Mouse (Mus musculus): ENCODE measurements around the gene Spib. TPM values are rescaled to one million over a fixed set of nuclear protein-coding genes. Genes with fewer than 3 reads are reported as not detected.

The Spib gene
- polyA plus RNA-seq, 1 experiment from 2014 or later, result 0.05 TPM

GRCm38 (mm10) chr7:44547041-44547440 is 15.2 kb upstream of the Spib start:
- Histone ChIP-seq H3K4me1 (peaks cover 13% of the 10 kb centered on the region), H3K4me3 (no peak overlapping the region), H3K27me3 (replicated peaks) (no peaks in the 10 kb centered on the region), H3K27ac (no peak overlapping the region), H3K36me3 (replicated peaks) (peaks cover 11% of the 10 kb centered on the region; the same call in 1 of the 2 replicates), H3K9ac (peak overlapping the region; percentile 12; the same call in 1 of the 2 replicates), H3K9me3 (no peaks in the 10 kb centered on the region), H3K4me2 (no peak overlapping the region)
- no peak for ATAC-seq (replicated peaks)
- WGBS, result 94% methylated on average over 13 of the region's 13 CpGs

GRCm38 (mm10) chr7:44546274-44546673 is 14.4 kb upstream of the Spib start:
- H3K27me3 ChIP-seq (replicated peaks), result no peaks in the 10 kb centered on the region
- H3K36me3 ChIP-seq (replicated peaks), result peaks cover 11% of the 10 kb centered on the region; the same call in 1 of the 2 replicates
- ATAC-seq (replicated peaks), result no peak
- no peak overlapping the region for H3K27ac ChIP-seq
- no peak overlapping the region for H3K4me2 ChIP-seq
- H3K4me3 ChIP-seq, result no peak overlapping the region
- no peaks in the 10 kb centered on the region for H3K9me3 ChIP-seq
- H3K9ac ChIP-seq, result no peak overlapping the region
- 97% methylated on average over 3 of the region's 3 CpGs for WGBS
- peaks cover 13% of the 10 kb centered on the region for H3K4me1 ChIP-seq

GRCm38 (mm10) chr7:44543071-44543470 is 11.2 kb upstream of the Spib start:
- Histone ChIP-seq H3K36me3 (replicated peaks) (no peaks in the 10 kb centered on the region), H3K4me3 (no peak overlapping the region), H3K4me2 (no peak overlapping the region), H3K9ac (no peak overlapping the region), H3K27ac (no peak overlapping the region), H3K27me3 (replicated peaks) (no peaks in the 10 kb centered on the region), H3K9me3 (no peaks in the 10 kb centered on the region), H3K4me1 (peaks cover 9% of the 10 kb centered on the region)
- no peak for ATAC-seq (replicated peaks)
- 82% methylated on average over 12 of the region's 12 CpGs for WGBS

- 95% methylated on average over 11 of the region's 11 CpGs for WGBS
- H3K4me3 ChIP-seq, result no peak overlapping the region
- H3K36me3 ChIP-seq (replicated peaks), result no peaks in the 10 kb centered on the region
These were observed 10.7 kb upstream of the Spib start for GRCm38 (mm10) chr7:44542555-44542954.

GRCm38 (mm10) chr7:44538756-44539624 is 7.1 kb upstream of the Spib start:
- H3K4me1 ChIP-seq, result no peaks in the 10 kb centered on the region
- H3K4me2 ChIP-seq, result no peak overlapping the region
- no peaks in the 10 kb centered on the region for H3K36me3 ChIP-seq (replicated peaks)
- H3K4me3 ChIP-seq, result no peak overlapping the region
- H3K27me3 ChIP-seq (replicated peaks), result no peaks in the 10 kb centered on the region
- H3K9me3 ChIP-seq, result no peaks in the 10 kb centered on the region
- no peak; the same call in 1 of the 2 replicates for ATAC-seq (replicated peaks)
- H3K27ac ChIP-seq, result no peak overlapping the region
- WGBS, result 92% methylated on average over 41 of the region's 41 CpGs
- H3K9ac ChIP-seq, result no peak overlapping the region

More at GRCm38 (mm10) chr7:44542555-44542954, 10.7 kb upstream of the Spib start:
- ATAC-seq (replicated peaks), result no peak
- H3K27ac ChIP-seq, result no peak overlapping the region
- no peak overlapping the region for H3K9ac ChIP-seq
- no peaks in the 10 kb centered on the region for H3K9me3 ChIP-seq
- peaks cover 4% of the 10 kb centered on the region for H3K4me1 ChIP-seq
- H3K4me2 ChIP-seq, result no peak overlapping the region
- H3K27me3 ChIP-seq (replicated peaks), result no peaks in the 10 kb centered on the region

GRCm38 (mm10) chr7:44537496-44537895 is 5.6 kb upstream of the Spib start:
- 93% methylated on average over 13 of the region's 13 CpGs for WGBS
- no peaks in the 10 kb centered on the region for H3K4me1 ChIP-seq
- H3K4me3 ChIP-seq, result no peak overlapping the region
- no peak for ATAC-seq (replicated peaks)
- H3K36me3 ChIP-seq (replicated peaks), result no peaks in the 10 kb centered on the region
- H3K9me3 ChIP-seq, result no peaks in the 10 kb centered on the region
- no peaks in the 10 kb centered on the region for H3K27me3 ChIP-seq (replicated peaks)
- H3K9ac ChIP-seq, result no peak overlapping the region
- no peak overlapping the region for H3K27ac ChIP-seq
- no peak overlapping the region for H3K4me2 ChIP-seq

GRCm38 (mm10) chr7:44537009-44537408 is 5.1 kb upstream of the Spib start:
- no peak overlapping the region for H3K27ac ChIP-seq
- no peaks in the 10 kb centered on the region for H3K36me3 ChIP-seq (replicated peaks)
- H3K4me2 ChIP-seq, result no peak overlapping the region
- H3K27me3 ChIP-seq (replicated peaks), result no peaks in the 10 kb centered on the region
- H3K9ac ChIP-seq, result no peak overlapping the region
- no peaks in the 10 kb centered on the region for H3K4me1 ChIP-seq
- 79% methylated on average over 7 of the region's 7 CpGs for WGBS
- H3K4me3 ChIP-seq, result no peak overlapping the region
- no peaks in the 10 kb centered on the region for H3K9me3 ChIP-seq
- no peak for ATAC-seq (replicated peaks)

GRCm38 (mm10) chr7:44536590-44536968 is 4.7 kb upstream of the Spib start:
- no peak for ATAC-seq (replicated peaks)
- H3K4me2 ChIP-seq, result no peak overlapping the region
- H3K9ac ChIP-seq, result no peak overlapping the region
- WGBS, result 86% methylated on average over 6 of the region's 6 CpGs
- H3K9me3 ChIP-seq, result no peaks in the 10 kb centered on the region
- no peak overlapping the region for H3K27ac ChIP-seq
- no peak overlapping the region for H3K4me3 ChIP-seq
- H3K36me3 ChIP-seq (replicated peaks), result no peaks in the 10 kb centered on the region
- H3K27me3 ChIP-seq (replicated peaks), result no peaks in the 10 kb centered on the region
- H3K4me1 ChIP-seq, result no peaks in the 10 kb centered on the region

- WGBS, result 94% methylated on average over 27 of the region's 27 CpGs
- H3K4me1 ChIP-seq, result no peaks in the 10 kb centered on the region
- no peak for ATAC-seq (replicated peaks)
- H3K27ac ChIP-seq, result no peak overlapping the region
- H3K9me3 ChIP-seq, result no peaks in the 10 kb centered on the region
- no peak overlapping the region for H3K9ac ChIP-seq
- H3K27me3 ChIP-seq (replicated peaks), result no peaks in the 10 kb centered on the region
- no peaks in the 10 kb centered on the region for H3K36me3 ChIP-seq (replicated peaks)
- no peak overlapping the region for H3K4me3 ChIP-seq
- H3K4me2 ChIP-seq, result no peak overlapping the region
These were observed 4.1 kb upstream of the Spib start for GRCm38 (mm10) chr7:44535657-44536589.

- no peak overlapping the region for H3K27ac ChIP-seq
- WGBS, result 89% methylated on average over 19 of the region's 19 CpGs
- no peak for ATAC-seq (replicated peaks)
These were observed 3.0 kb upstream of the Spib start for GRCm38 (mm10) chr7:44534656-44535441.

GRCm38 (mm10) chr7:44534242-44534641 is 2.4 kb upstream of the Spib start:
- H3K27me3 ChIP-seq (replicated peaks), result peaks cover 5% of the 10 kb centered on the region; the same call in 1 of the 2 replicates
- 95% methylated on average over 13 of the region's 13 CpGs for WGBS

More at GRCm38 (mm10) chr7:44534656-44535441, 3.0 kb upstream of the Spib start:
- Histone ChIP-seq H3K4me3 (no peak overlapping the region), H3K4me1 (no peaks in the 10 kb centered on the region), H3K9me3 (no peaks in the 10 kb centered on the region), H3K4me2 (no peak overlapping the region), H3K27me3 (replicated peaks) (no peaks in the 10 kb centered on the region), H3K36me3 (replicated peaks) (no peaks in the 10 kb centered on the region), H3K9ac (no peak overlapping the region)

GRCm38 (mm10) chr7:44533746-44534045 is 1.8 kb upstream of the Spib start:
- WGBS, result 75% methylated on average over 12 of the region's 12 CpGs
- no peak overlapping the region for H3K9ac ChIP-seq
- H3K27me3 ChIP-seq (replicated peaks), result peaks cover 10% of the 10 kb centered on the region
- H3K36me3 ChIP-seq (replicated peaks), result no peaks in the 10 kb centered on the region
- no peaks in the 10 kb centered on the region for H3K9me3 ChIP-seq
- no peak overlapping the region for H3K27ac ChIP-seq
- H3K4me3 ChIP-seq, result no peak overlapping the region
- ATAC-seq (replicated peaks), result no peak
- H3K4me1 ChIP-seq, result no peaks in the 10 kb centered on the region
- no peak overlapping the region for H3K4me2 ChIP-seq

More at GRCm38 (mm10) chr7:44534242-44534641, 2.4 kb upstream of the Spib start:
- no peak overlapping the region for H3K27ac ChIP-seq
- no peaks in the 10 kb centered on the region for H3K9me3 ChIP-seq
- no peak overlapping the region for H3K4me3 ChIP-seq
- H3K4me2 ChIP-seq, result no peak overlapping the region
- no peaks in the 10 kb centered on the region for H3K4me1 ChIP-seq
- H3K36me3 ChIP-seq (replicated peaks), result no peaks in the 10 kb centered on the region
- ATAC-seq (replicated peaks), result no peak
- no peak overlapping the region for H3K9ac ChIP-seq
